Mouse (Mus musculus) embryonic facial prominence, embryonic 10.5 days (tissue): ENCODE measurements around the gene Mgst2. TPM values are rescaled to one million over a fixed set of nuclear protein-coding genes. Genes with fewer than 3 reads are reported as not detected.

Experiments used
- DNase-seq: peaks from one replicate; pipeline ENCODE4 v3.0.0-alpha.2; 2017; ENCODE audit warnings: low spot score
- H3K27ac ChIP-seq: fragments of 300-500 bp; sonication (generic); replicated peaks from 2 replicates; pipeline ENCODE4 v1.5.1; 2016; ENCODE audit warnings: mild to moderate bottlenecking
- H3K27me3 ChIP-seq: fragments of 300-500 bp; sonication (generic); replicated peaks from 2 replicates; pipeline ENCODE4 v1.6.1; 2016; ENCODE audit warnings: low read depth, mild to moderate bottlenecking; ENCODE audit not compliant: poor library complexity, severe bottlenecking
- H3K36me3 ChIP-seq: fragments of 300-500 bp; sonication (generic); replicated peaks from 2 replicates; pipeline ENCODE4 v1.6.1; 2016; ENCODE audit warnings: mild to moderate bottlenecking, moderate library complexity
- H3K4me1 ChIP-seq: fragments of 300-500 bp; sonication (generic); 2 replicates; pipeline ENCODE4 v1.6.1; 2016
- H3K4me3 ChIP-seq: fragments of 300-500 bp; sonication (generic); 2 replicates; pipeline ENCODE4 v1.5.1; 2016; ENCODE audit warnings: mild to moderate bottlenecking, moderate library complexity
- H3K9me3 ChIP-seq: fragments of 300-500 bp; sonication (generic); 2 replicates; pipeline ENCODE4 v1.6.1; 2016; ENCODE audit warnings: mild to moderate bottlenecking
- WGBS: fragments of 180-500 bp; shearing (Covaris S2); methylation state at CpG from one replicate; pipeline ENCODE4 v1.1.7; 2016; 5-methylcytosine and 5-hydroxymethylcytosine counted together
- polyA plus RNA-seq: library from polyadenylated mRNA; unstranded; fragments of >200 nt; fragmentation: Nextera tagmentation; extraction: Ambion mirVana; gene quantifications from 2 replicates; pipeline ENCODE4 v1.2.1, GENCODE M21; 2016

Mgst2 gene
- polyA plus RNA-seq, 1 experiment from 2014 or later, result 0.61 TPM

DNA sequence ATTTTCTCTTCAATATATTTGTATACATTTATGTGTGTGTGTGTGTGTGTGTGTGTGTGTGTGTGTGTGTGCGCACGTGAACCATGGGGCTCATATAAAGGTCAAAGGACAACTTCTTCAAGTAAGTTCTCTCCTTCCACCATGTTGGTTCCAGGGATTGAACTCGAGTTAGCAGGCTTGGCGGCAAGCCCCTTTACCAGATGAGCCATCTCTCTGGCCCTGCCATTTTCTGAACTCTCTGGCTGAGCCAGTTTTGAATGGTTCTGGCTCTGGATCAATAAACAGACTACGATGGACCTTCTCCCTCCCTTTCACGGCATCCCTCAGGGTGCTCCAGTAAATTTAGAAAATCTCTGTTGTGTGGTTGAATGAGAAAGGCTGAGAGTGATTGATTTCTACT is 26.6 kb downstream of the Mgst2 start:
- Histone ChIP-seq H3K4me3 (no peak overlapping the region), H3K9me3 (no peaks in the 10 kb centered on the region), H3K27ac (no peak overlapping the region), H3K36me3 (peaks cover 40% of the 10 kb centered on the region), H3K27me3 (no peaks in the 10 kb centered on the region), H3K4me1 (no peaks in the 10 kb centered on the region)
- no peak for DNase-seq
- WGBS, result 86% methylated on average over 6 of the region's 6 CpGs

GRCm38 (mm10) chr3:51688725-51689124 is 28.6 kb downstream of the Mgst2 start:
- Histone ChIP-seq H3K4me1 (no peaks in the 10 kb centered on the region), H3K27me3 (no peaks in the 10 kb centered on the region), H3K36me3 (peaks cover 47% of the 10 kb centered on the region), H3K4me3 (no peak overlapping the region), H3K27ac (no peak overlapping the region), H3K9me3 (no peaks in the 10 kb centered on the region)
- WGBS, result 88% methylated on average over 8 of the region's 8 CpGs
- DNase-seq, result no peak

DNA sequence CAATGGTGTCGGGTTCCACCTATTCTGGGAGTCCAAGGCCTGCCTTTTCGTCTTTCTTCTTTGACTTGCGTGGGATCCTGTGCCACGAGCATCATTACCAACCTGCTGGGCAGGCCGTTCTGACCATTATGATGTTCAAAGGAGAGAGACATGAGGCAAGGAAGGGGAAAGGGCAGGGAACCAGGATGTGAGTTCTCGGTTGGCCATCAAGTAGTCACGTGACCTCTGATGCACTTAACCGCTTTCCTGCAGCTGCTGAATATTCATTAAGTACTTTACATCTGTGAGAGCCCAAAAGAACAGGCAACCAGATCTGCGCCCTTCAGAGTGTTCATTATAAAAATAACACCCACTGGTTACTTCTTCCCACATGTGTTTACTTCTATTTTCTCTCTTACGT is 33.0 kb downstream of the Mgst2 start:
- Histone ChIP-seq H3K4me3 (no peak overlapping the region), H3K27me3 (no peaks in the 10 kb centered on the region), H3K4me1 (no peaks in the 10 kb centered on the region), H3K9me3 (no peaks in the 10 kb centered on the region), H3K27ac (no peak overlapping the region), H3K36me3 (peaks cover 60% of the 10 kb centered on the region)
- 87% methylated on average over 10 of the region's 10 CpGs for WGBS
- DNase-seq, result no peak

DNA sequence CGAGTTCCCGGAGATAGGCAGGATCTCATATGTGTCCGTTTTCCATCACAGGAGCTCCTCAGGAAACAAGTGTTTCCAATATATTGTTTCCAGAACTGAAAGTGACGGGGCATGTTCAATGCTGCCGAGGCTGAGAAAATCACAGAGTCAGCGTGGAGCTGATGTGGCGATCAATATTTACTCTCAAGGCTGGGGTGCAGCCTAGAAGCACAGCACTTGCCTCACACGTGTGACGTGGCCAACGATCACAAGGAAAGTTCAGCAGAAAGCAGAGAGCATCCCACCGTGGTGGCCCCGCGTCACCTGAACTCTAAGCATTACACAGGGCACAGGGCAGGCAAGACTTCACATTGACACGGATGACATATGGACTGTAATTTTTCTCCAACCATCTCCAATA is 34.4 kb downstream of the Mgst2 start:
- no peak for DNase-seq
- 91% methylated on average over 14 of the region's 14 CpGs for WGBS
- Histone ChIP-seq H3K36me3 (peaks cover 47% of the 10 kb centered on the region), H3K4me1 (no peaks in the 10 kb centered on the region; the same call in 1 of the 2 replicates), H3K9me3 (no peaks in the 10 kb centered on the region), H3K27ac (no peak overlapping the region), H3K4me3 (no peak overlapping the region), H3K27me3 (no peaks in the 10 kb centered on the region)

- WGBS, result 90% methylated on average over 3 of the region's 3 CpGs
- DNase-seq, result no peak
- no peak overlapping the region for H3K27ac ChIP-seq
- no peaks in the 10 kb centered on the region for H3K27me3 ChIP-seq
- no peaks in the 10 kb centered on the region for H3K9me3 ChIP-seq
- peaks cover 9% of the 10 kb centered on the region for H3K4me1 ChIP-seq
- no peak overlapping the region for H3K4me3 ChIP-seq
- peaks cover 35% of the 10 kb centered on the region for H3K36me3 ChIP-seq
Observed at GRCm38 (mm10) chr3:51695713-51696112, 35.6 kb downstream of the Mgst2 start.

DNA sequence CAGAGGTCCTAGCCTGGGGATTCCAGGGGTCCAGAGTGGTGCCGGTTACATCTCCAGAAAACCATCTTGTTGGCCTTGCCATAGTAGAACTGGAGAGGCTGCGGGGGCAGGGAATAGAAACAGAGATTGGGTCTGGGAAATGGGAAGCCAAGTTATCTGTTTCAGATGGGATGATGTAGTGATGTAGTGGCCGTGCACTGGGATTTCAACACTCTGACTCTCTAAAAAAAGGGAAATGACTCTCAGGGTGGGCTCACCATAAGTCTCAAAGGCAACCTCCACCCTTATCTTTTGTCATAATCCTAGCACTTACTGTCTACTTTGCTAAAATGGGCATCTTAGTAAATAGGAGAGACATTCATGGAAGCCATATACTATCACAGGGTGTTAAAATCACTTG is 37.8 kb downstream of the Mgst2 start:
- Histone ChIP-seq H3K9me3 (no peaks in the 10 kb centered on the region), H3K27me3 (no peaks in the 10 kb centered on the region)

GRCm38 (mm10) chr3:51700123-51700522 is 40.0 kb downstream of the Mgst2 start:
- Histone ChIP-seq H3K4me3 (no peak overlapping the region), H3K36me3 (peaks cover 19% of the 10 kb centered on the region), H3K27me3 (no peaks in the 10 kb centered on the region), H3K27ac (0 out of 2 replicates have a peak overlapping the region, but pooled peaks have one; percentile 94), H3K4me1 (peaks cover 45% of the 10 kb centered on the region), H3K9me3 (no peaks in the 10 kb centered on the region)
- WGBS, result 83% methylated on average over 4 of the region's 4 CpGs
- no peak for DNase-seq

More for the DNA sequence above, 37.8 kb downstream of the Mgst2 start:
- Histone ChIP-seq H3K4me1 (peaks cover 31% of the 10 kb centered on the region), H3K27ac (no peak overlapping the region), H3K4me3 (no peak overlapping the region), H3K36me3 (peaks cover 19% of the 10 kb centered on the region)
- DNase-seq, result no peak
- WGBS, result 89% methylated on average over 3 of the region's 3 CpGs

GRCm38 (mm10) chr3:51700731-51701280 is 40.6 kb downstream of the Mgst2 start:
- Histone ChIP-seq H3K4me3 (peak overlapping the region; percentile 46), H3K36me3 (peaks cover 17% of the 10 kb centered on the region), H3K27ac (peak overlapping the region; percentile 94), H3K4me1 (peaks cover 45% of the 10 kb centered on the region), H3K27me3 (no peaks in the 10 kb centered on the region), H3K9me3 (no peaks in the 10 kb centered on the region)
- 32% methylated on average over 15 of the region's 15 CpGs for whole genome bisulfite sequencing
- no peak for DNase-seq

DNA sequence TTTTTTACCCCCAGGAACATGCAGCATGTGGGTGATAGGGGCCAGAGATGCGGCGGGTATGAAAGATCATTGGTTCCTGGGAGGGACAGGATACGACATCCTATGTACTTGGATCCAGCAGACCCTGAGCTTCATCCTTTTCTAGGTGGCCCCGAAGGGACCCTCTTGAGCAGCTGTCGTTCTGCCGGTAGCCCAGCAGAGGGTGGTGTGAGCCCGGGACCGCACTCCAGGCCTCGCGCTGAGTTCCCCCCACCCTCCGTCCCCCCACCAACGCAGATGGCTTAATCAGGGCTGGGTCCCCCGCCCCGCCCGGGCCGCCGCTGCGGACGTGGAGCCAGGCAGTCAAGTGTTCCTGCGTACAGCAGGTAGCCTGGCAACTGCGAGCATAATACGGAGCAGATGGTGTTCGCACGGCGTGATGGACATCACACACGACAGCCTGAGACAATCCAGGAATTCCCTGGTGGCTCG is 41.2 kb downstream of the Mgst2 start:
- 1% methylated on average over 27 of the region's 27 CpGs for WGBS
- peak overlapping the region; percentile 46 for H3K4me3 ChIP-seq
- no peaks in the 10 kb centered on the region for H3K27me3 ChIP-seq
- H3K36me3 ChIP-seq, result peaks cover 12% of the 10 kb centered on the region
- DNase-seq, result peak; percentile 97
- peak overlapping the region; percentile 94 for H3K27ac ChIP-seq
- no peaks in the 10 kb centered on the region for H3K9me3 ChIP-seq
- H3K4me1 ChIP-seq, result peaks cover 45% of the 10 kb centered on the region

- no peaks in the 10 kb centered on the region for H3K9me3 ChIP-seq
- H3K4me3 ChIP-seq, result peak overlapping the region; percentile 46
- peaks cover 6% of the 10 kb centered on the region for H3K36me3 ChIP-seq
- H3K27me3 ChIP-seq, result no peaks in the 10 kb centered on the region
- DNase-seq, result peak; percentile 77
- WGBS, result 2% methylated on average over 13 of the region's 13 CpGs
- peaks cover 45% of the 10 kb centered on the region for H3K4me1 ChIP-seq
- peak overlapping the region; percentile 94 for H3K27ac ChIP-seq
Observed at GRCm38 (mm10) chr3:51701950-51702349, 41.8 kb downstream of the Mgst2 start.

DNA sequence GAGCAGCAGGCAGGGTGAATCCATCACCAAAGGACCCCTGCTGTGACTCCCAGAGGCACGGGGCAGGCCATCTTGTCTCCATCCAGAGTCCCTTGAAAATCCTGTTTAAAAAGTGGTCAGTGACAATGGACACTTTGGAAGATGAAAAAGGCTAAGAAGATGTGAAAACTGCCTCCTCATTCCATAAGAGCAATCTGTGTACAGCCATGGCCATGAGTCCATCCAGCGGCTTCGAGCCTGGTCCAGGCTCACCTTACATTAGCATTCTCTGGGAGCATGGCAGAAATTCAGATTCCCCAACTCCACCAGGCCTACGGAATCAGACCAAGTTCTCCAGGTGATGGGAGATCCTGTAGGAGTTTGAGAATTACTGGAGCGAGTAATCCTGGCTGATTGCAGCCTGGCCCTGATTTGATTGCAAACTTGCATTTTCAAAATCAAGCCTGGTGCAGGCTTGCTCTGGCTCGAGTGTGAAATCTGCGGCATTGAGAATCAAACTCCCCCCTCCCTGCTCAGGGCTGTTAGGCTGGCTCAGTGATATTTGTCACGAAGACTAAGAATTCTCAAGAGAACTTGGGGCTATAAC is 42.6 kb downstream of the Mgst2 start:
- WGBS, result 69% methylated on average over 8 of the region's 8 CpGs

DNA sequence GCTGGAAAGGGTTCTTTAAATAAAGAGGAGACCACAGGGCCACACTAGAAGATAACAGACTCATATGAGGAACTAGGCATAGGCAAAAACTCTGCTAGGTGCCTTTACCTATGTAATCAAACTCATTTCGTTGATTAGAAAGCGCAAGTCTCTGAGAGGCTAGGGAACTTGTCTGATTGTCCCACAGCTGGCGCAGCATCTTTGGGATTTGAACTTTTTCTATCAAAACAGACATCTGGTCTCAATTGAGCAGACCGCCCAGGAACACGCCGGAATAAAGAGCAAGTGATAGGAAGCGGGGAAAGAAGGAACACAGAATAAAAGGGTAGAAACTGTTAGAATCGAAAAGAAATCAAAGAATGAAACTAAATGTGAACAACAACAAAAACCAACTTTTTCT is 43.3 kb downstream of the Mgst2 start:
- Histone ChIP-seq H3K4me3 (no peak overlapping the region), H3K9me3 (no peaks in the 10 kb centered on the region), H3K4me1 (peaks cover 47% of the 10 kb centered on the region), H3K27me3 (no peaks in the 10 kb centered on the region), H3K27ac (peak overlapping the region; percentile 94), H3K36me3 (no peaks in the 10 kb centered on the region)
- WGBS, result 40% methylated on average over 8 of the region's 8 CpGs
- DNase-seq, result peak; percentile 48

More for the DNA sequence above, 42.6 kb downstream of the Mgst2 start:
- Histone ChIP-seq H3K4me1 (peaks cover 45% of the 10 kb centered on the region), H3K27ac (peak overlapping the region; percentile 94), H3K9me3 (no peaks in the 10 kb centered on the region), H3K27me3 (no peaks in the 10 kb centered on the region), H3K36me3 (no peaks in the 10 kb centered on the region), H3K4me3 (no peak overlapping the region)
- peak; percentile 31 for DNase-seq

DNA sequence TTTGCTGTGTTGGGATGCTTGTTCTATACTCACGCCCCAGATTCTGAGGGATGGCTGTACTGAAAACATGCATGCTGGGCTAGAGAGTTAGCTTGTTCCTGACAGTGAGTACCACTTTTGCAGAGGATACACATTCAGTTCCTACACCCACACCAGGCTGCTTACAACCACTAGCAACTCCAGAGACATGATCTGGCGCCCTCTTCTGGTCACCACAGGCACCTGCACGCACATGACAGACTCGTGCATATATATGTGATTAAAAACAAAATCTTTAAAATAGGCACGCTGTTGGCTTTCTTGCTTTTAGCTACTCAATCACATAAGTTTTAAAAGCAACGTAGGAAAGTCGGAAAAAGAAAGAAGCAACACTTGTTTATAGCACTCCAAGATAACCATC is 45.1 kb downstream of the Mgst2 start:
- Histone ChIP-seq H3K4me1 (peaks cover 53% of the 10 kb centered on the region), H3K36me3 (no peaks in the 10 kb centered on the region), H3K4me3 (no peak overlapping the region), H3K9me3 (no peaks in the 10 kb centered on the region), H3K27ac (no peak overlapping the region), H3K27me3 (no peaks in the 10 kb centered on the region)
- no peak for DNase-seq
- 86% methylated on average over 7 of the region's 7 CpGs for WGBS
